Mouse (Mus musculus): ENCODE results near the gene Flad1. TPM values are rescaled to one million over a fixed set of nuclear protein-coding genes. Genes with fewer than 3 reads are reported as not detected.

The Flad1 gene
- 57.0 and 58.3 TPM in 2 replicates for polyA plus RNA-seq (2012; rRNA removed)

DNA sequence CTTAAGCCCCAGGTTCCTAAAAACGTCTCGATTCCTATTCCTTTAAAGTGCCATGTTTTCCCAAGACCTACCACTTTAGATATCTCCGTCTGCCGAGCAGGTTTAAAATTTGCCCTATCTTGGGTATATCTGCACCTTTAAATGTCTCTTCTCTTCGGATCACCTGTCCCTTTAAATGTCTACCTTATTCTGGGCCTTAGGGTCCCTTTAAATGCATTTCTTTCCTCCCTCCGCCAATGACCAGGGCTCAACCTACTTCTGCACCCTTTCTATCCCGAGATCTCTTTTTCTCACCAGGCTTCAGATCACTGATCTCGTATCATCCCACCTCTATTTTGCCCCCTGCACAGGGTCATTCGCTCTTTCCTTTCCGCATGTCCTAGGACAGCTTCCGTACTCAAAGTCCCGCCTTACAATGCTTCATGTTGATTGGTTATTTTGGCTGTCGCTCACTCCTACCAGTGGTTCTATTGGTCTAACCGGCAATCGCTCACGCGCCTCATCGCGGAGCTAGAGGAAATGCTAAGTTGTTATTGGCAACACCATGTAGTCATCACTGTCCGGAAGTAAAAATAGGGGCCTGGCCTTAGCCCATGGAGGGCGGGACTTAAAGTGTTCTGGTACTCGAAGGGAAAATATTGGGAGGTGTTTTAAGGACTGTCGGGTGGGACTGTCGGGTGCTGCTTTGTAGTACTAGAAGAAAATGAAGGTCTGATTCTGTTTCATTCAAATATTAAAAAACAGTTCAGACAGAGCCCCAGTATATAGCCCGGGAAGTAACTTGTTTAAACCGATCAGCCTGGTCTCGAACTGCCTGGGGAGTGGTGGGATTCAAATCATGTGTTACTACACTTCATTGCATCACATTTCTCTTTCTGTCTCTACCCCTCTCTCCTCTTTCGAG lies at the start of gene Flad1:
Gene Flad1, minus strand, starts transcription at position 381 of the 904 bp plus-strand sequence.
- Histone ChIP-seq H3K4me3 (ENCODE audit: control insufficient read depth, insufficient read depth, low read length) (peak within 1 kb of the TSS; percentile 54), H3K36me3 (ENCODE audit: control insufficient read depth, insufficient read depth, low read length) (peaks cover 4% of the 10 kb centered on the region; the same call in 1 of the 2 replicates), H3K4me1 (replicated peaks; ENCODE audit: control insufficient read depth, insufficient read depth, low read length) (peaks cover 7% of the 10 kb centered on the region), H3K27me3 (ENCODE audit: control insufficient read depth, insufficient read depth, low read length) (no peaks in the 10 kb centered on the region), H3K27ac (ENCODE audit: control insufficient read depth, insufficient read depth, low read length) (no peak within 1 kb of the TSS)
- peak; percentile 98 for DNase-seq
- TF ChIP-seq POLR2A (IDR thresholded peaks at IDR 0.05; ENCODE audit: control insufficient read depth, extremely low read depth, insufficient read depth, low read length, poor library complexity) (no peak), CTCF (IDR thresholded peaks at IDR 0.05; ENCODE audit: borderline replicate concordance, control insufficient read depth, extremely low read depth, insufficient read depth, low read length, poor library complexity) (no peak)
- WGBS: 3% methylated on average over 28 of the region's 28 CpGs

- Histone ChIP-seq H3K27ac (ENCODE audit: control insufficient read depth, insufficient read depth, low read length) (peak overlapping the region; percentile 15; the same call in 1 of the 2 replicates), H3K4me1 (replicated peaks; ENCODE audit: control insufficient read depth, insufficient read depth, low read length) (peaks cover 12% of the 10 kb centered on the region), H3K4me3 (ENCODE audit: control insufficient read depth, insufficient read depth, low read length) (peak overlapping the region; percentile 80), H3K27me3 (ENCODE audit: control insufficient read depth, insufficient read depth, low read length) (no peaks in the 10 kb centered on the region), H3K36me3 (ENCODE audit: control insufficient read depth, insufficient read depth, low read length) (no peaks in the 10 kb centered on the region)
- DNase-seq: peak; percentile 93
- TF ChIP-seq POLR2A (IDR thresholded peaks at IDR 0.05; ENCODE audit: control insufficient read depth, extremely low read depth, insufficient read depth, low read length, poor library complexity) (no peak), CTCF (IDR thresholded peaks at IDR 0.05; ENCODE audit: borderline replicate concordance, control insufficient read depth, extremely low read depth, insufficient read depth, low read length, poor library complexity) (no peak)
- WGBS: under 1% methylated on average over 36 of the region's 36 CpGs
Measured at GRCm38 (mm10) chr3:89458965-89459807, 47.5 kb upstream of the Flad1 start.

GRCm38 (mm10) chr3:89458372-89458964 lies 46.8 kb upstream of the Flad1 start:
- WGBS: 51% methylated on average over 13 of the region's 13 CpGs
- no peaks in the 10 kb centered on the region for H3K36me3 ChIP-seq (ENCODE audit: control insufficient read depth, insufficient read depth, low read length)
- H3K4me3 ChIP-seq (ENCODE audit: control insufficient read depth, insufficient read depth, low read length): no peak overlapping the region
- H3K27me3 ChIP-seq (ENCODE audit: control insufficient read depth, insufficient read depth, low read length): no peaks in the 10 kb centered on the region
- DNase-seq: no peak
- peaks cover 15% of the 10 kb centered on the region for H3K4me1 ChIP-seq (replicated peaks; ENCODE audit: control insufficient read depth, insufficient read depth, low read length)
- H3K27ac ChIP-seq (ENCODE audit: control insufficient read depth, insufficient read depth, low read length): no peak overlapping the region
- no peak for TF ChIP-seq CTCF (IDR thresholded peaks at IDR 0.05; ENCODE audit: borderline replicate concordance, control insufficient read depth, extremely low read depth, insufficient read depth, low read length, poor library complexity)
- no peak for TF ChIP-seq POLR2A (IDR thresholded peaks at IDR 0.05; ENCODE audit: control insufficient read depth, extremely low read depth, insufficient read depth, low read length, poor library complexity)

- 47% methylated on average over 10 of the region's 10 CpGs for WGBS
- H3K27ac ChIP-seq (ENCODE audit: control insufficient read depth, insufficient read depth, low read length): no peak overlapping the region
- H3K4me1 ChIP-seq (replicated peaks; ENCODE audit: control insufficient read depth, insufficient read depth, low read length): peaks cover 26% of the 10 kb centered on the region
Measured at GRCm38 (mm10) chr3:89456726-89457665, 45.3 kb upstream of the Flad1 start.

GRCm38 (mm10) chr3:89455786-89456285 lies 44.2 kb upstream of the Flad1 start:
- TF ChIP-seq POLR2A (IDR thresholded peaks at IDR 0.05; ENCODE audit: control insufficient read depth, extremely low read depth, insufficient read depth, low read length, poor library complexity) (no peak), CTCF (IDR thresholded peaks at IDR 0.05; ENCODE audit: borderline replicate concordance, control insufficient read depth, extremely low read depth, insufficient read depth, low read length, poor library complexity) (no peak)
- Histone ChIP-seq H3K27me3 (ENCODE audit: control insufficient read depth, insufficient read depth, low read length) (no peaks in the 10 kb centered on the region), H3K36me3 (ENCODE audit: control insufficient read depth, insufficient read depth, low read length) (no peaks in the 10 kb centered on the region), H3K27ac (ENCODE audit: control insufficient read depth, insufficient read depth, low read length) (no peak overlapping the region), H3K4me1 (replicated peaks; ENCODE audit: control insufficient read depth, insufficient read depth, low read length) (peaks cover 37% of the 10 kb centered on the region), H3K4me3 (ENCODE audit: control insufficient read depth, insufficient read depth, low read length) (no peak overlapping the region)
- no peak for DNase-seq
- WGBS: 80% methylated on average over 1 of the region's 1 CpGs

More at GRCm38 (mm10) chr3:89456726-89457665, 45.3 kb upstream of the Flad1 start:
- H3K4me3 ChIP-seq (ENCODE audit: control insufficient read depth, insufficient read depth, low read length): no peak overlapping the region
- no peaks in the 10 kb centered on the region for H3K36me3 ChIP-seq (ENCODE audit: control insufficient read depth, insufficient read depth, low read length)
- DNase-seq: peak; percentile 83
- TF ChIP-seq POLR2A (IDR thresholded peaks at IDR 0.05; ENCODE audit: control insufficient read depth, extremely low read depth, insufficient read depth, low read length, poor library complexity): 0 out of 2 replicates have a peak, but pooled peaks have one; percentile 22
- peak; percentile 84 for TF ChIP-seq CTCF (IDR thresholded peaks at IDR 0.05; ENCODE audit: borderline replicate concordance, control insufficient read depth, extremely low read depth, insufficient read depth, low read length, poor library complexity)
- no peaks in the 10 kb centered on the region for H3K27me3 ChIP-seq (ENCODE audit: control insufficient read depth, insufficient read depth, low read length)
